Mouse (Mus musculus) embryonic stem cell, embryonic (primary cell): Measurements from ENCODE around the gene Ccdc187.

Experiments used
- CTCF ChIA-PET, 4 experiments: fragments of 300-600 bp in 2 of 4; fragments of 350-600 bp in 2 of 4; sonication (Branson Sonifier 250); formaldehyde crosslinking; loops; one replicate each; lab custom pipeline; 2022; ENCODE audit warnings: inconsistent platforms in 2 of 4; lab: Charles Lee
- POLR2A ChIA-PET, 4 experiments: fragments of 300-600 bp in 2 of 4; fragments of 350-600 bp in 2 of 4; sonication (Branson Sonifier 250); formaldehyde crosslinking; loops; one replicate each; lab custom pipeline; 2022; ENCODE audit warnings: antibody characterized with exemption in 4 of 4, inconsistent platforms in 1 of 4; lab: Charles Lee

Gene Ccdc187

DNA sequence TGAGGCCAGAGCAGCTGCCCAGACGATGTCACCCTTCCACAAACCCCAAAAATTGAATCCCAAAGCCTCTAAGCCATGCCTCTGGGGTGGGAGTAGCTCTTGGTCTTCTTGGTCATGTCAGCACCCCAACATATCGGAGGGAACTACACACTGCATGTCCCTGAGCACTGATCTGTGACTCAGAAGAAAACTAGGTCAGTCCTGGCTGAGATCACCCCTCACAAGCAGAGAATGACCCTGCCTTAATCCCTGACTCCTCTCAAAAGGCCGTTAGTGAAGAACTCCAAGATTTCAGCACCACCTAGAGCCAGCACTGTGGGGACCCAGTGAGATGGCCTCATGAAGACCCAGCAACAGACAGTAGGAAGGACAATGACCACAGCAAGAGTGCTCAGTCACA, 26.1 kb downstream of the Ccdc187 start:
- ChIA-PET POLR2A (interaction anchor here in 1 of 4 experiments (1.1 to 1.4 kb wide), 4 partner anchors 11 to 117 kb away, joined by 3 to 4 read pairs (median 3); no protein-coding TSS in a partner anchor), CTCF (no interaction called here)

DNA sequence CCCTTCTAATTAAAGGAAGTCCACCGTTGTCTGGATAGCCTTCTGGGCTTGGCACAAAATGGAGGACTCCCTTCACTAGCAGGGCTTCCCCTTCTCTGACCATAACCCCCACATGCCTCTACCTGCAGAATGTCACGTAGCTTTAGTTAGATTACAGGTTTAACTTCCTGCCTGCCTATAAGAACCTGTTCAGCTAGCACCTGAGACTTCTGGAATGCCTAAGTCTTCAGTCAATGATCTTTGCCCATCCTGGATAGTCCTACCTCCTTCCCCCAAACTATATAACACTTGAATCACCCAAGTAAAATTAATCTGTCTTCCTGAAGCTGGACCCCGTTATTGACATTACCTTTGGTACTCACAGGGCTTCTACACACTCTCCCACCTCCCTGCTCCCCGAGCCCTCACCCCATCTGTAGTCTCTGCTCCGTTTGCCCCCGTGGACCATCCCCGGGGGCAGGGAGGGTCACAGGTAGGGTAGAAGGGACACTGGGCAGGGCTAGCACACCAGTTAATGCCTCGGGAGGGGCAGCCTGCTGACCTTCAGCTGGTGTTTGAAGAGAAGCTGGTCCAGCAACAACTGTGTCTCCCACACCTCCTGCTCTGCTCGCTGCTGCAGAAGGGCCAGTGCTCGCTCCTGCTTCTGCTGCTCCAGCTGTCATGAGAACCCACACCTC, 28.2 kb downstream of the Ccdc187 start:
- POLR2A ChIA-PET, result interaction anchor here in 1 of 4 experiments (0.6 kb wide), 1 partner anchor 14 kb away, joined by 3 read pairs; no protein-coding TSS in a partner anchor
- CTCF ChIA-PET, result no interaction called here

DNA sequence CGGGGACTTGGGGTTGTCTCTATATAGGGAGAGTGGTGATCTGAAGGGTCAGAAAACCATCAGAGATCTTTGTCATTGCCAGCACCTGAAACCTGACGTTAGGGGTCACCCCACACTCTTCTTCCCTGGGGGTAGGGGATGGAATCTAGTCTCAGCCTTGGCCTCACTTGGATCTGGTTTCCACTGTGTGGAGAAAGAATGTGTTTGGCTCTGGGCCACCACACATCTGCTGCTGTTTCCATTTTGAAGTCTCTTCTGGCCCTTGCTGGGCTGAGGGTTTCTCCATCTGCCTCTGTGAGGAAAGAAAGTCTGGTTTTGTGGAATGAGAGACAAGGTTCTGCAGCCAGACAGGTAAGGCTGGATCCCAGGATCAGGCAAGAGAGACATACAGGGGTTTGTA, 29.3 kb downstream of the Ccdc187 start:
- CTCF ChIA-PET, result no interaction called here
- POLR2A ChIA-PET, result interaction anchor here in 1 of 4 experiments (0.7 kb wide), 1 partner anchor 18 kb away, joined by 3 read pairs; no protein-coding TSS in a partner anchor

DNA sequence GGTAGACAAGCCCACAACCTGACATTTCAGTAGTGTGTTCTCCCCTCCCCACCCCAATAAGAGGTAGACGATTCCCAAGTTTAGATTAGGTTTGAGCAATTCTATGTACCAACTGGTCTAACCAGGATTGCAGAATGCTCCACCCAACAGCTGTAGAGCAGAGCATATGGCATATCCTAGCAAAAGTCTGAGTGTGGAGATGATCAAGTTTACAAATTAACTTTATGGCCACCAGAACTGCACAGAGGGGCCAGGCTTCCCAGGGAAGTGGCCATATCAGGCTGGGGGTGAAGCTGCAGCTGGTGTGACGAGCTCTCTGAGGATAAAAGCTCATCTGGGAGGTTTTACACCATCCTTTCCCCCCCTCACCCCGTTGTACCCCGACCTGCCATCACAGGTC, 29.7 kb downstream of the Ccdc187 start:
- ChIA-PET CTCF (no interaction called here), POLR2A (interaction anchor here in 1 of 4 experiments (0.7 kb wide), 1 partner anchor 18 kb away, joined by 3 read pairs; no protein-coding TSS in a partner anchor)

DNA sequence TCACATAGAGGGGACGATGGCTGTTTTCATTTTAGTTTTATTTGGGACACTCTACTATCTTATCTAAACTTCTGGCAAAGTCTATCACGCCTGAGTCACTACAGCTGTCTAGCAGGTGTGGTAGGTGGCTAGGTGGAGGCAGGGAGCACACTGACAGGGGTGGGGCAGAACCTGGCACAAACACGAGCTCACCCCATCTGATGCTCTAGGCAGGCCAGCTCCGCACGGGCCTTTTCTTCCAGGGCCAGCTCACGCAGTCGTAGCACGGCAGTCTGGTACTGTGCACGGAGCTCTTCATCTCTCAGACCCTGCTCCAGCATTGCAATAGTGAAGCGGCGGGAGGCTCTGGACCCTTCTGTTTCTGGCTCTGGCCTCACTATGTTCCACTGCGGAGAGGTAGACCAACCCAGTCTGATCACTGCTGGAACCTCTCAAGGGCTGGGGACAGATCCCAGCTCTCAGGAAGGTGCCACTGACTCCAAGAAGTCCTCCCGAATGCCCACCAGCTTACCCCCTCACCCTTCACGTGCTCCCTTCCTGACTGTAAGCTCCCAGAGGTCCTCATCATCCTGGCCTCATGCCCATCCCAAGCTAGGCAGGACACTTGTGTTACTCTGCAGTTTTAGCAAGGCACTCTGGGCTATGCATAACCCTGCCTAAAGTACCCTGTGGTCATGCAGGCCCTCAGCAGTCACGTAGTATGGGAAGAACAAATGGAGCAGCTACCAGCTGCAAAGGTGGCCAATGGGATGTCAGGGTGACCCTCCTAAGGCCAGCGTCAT, 36.9 kb downstream of the Ccdc187 start:
- ChIA-PET POLR2A (interaction anchor here in 2 of 4 experiments (0.6 to 4.3 kb wide), 7 partner anchors 10 to 232 kb away, joined by 3 to 18 read pairs (median 6); partner anchors contain the start of gene Qsox2 (in 1 of the 2)), CTCF (interaction anchor here in 1 of 4 experiments (0.6 kb wide), 1 partner anchor 25 kb away, joined by 3 read pairs; no protein-coding TSS in a partner anchor)

DNA sequence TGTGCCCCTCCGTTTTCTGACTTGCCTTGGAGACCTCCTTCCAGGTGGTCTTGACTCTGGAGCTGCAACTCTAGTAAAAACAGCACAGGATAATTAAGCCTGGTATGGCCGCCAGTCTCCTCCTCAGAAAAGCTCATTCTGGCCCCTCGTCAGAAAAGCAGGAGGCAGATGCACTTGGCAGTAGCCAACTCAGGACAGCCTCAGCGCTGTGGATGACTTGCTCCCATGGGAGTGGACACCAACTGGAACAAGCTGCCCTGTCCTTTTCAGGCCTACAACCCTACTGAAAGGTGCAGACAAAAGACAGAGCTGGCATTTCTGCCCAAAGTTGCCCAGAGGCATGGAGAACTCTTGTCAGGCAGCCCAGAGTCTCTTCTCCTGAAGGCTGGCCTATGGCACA, 39.5 kb downstream of the Ccdc187 start:
- POLR2A ChIA-PET, result interaction anchor here in 3 of 4 experiments (0.7 to 7.3 kb wide), 8 partner anchors 8 to 302 kb away, joined by 3 to 80 read pairs (median 7); partner anchors contain the start of gene Qsox2 (in 2 of the 3)
- CTCF ChIA-PET, result interaction anchor here in 3 of 4 experiments (0.6 to 1.9 kb wide), 4 partner anchors 17 to 155 kb away, joined by 3 to 6 read pairs (median 3); partner anchors contain the start of gene Inpp5e (in 1 of the 3)

DNA sequence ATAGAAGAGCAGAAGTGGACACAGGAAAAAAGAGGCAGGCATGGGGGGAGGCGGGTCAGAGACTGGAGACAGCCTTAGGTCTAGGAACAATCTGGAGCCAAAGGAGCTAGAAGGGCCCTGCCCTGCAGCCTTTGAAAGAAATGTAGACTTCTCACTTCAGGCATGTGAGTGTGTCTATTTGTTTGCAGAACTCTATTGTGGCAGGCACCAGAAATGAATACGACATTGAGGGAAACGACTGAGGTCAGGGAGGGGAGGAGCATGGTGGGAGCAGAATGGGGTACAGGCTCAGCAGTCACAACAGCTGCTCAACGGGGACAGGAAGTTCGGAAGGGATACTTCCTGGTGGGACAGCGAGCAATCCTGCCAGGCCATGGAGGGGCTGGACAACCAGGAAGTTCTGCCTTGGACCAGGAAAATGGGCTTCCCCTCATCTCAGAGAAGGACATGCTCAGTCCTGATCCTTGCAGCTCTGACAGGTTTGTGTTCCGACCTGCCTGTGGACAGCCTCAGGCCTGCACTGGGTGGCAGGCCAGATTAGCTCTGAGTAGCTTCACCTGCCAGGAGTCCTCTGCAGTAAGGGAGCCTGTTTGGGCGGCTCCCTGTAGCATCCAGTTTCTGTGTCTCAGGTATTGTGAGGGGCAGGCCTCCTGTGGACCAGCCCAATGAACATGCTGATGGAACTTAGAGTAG, 41.7 kb downstream of the Ccdc187 start:
- ChIA-PET POLR2A (interaction anchor here in 3 of 4 experiments (0.8 to 7.3 kb wide), 18 partner anchors 11 to 351 kb away, joined by 3 to 80 read pairs (median 3); partner anchors contain the start of genes Qsox2 (in 3 of the 3), Agpat2 (in 1 of the 3), Sec16a (in 1 of the 3) and Snapc4 (in 1 of the 3)), CTCF (interaction anchor here (0.5 to 1.8 kb wide), 9 partner anchors 70 to 625 kb away, joined by 3 to 12 read pairs (median 5); partner anchors contain the start of genes Agpat2 (in 1 of the 4), Fcna (in 1 of the 4) and Inpp5e (in 1 of the 4))

DNA sequence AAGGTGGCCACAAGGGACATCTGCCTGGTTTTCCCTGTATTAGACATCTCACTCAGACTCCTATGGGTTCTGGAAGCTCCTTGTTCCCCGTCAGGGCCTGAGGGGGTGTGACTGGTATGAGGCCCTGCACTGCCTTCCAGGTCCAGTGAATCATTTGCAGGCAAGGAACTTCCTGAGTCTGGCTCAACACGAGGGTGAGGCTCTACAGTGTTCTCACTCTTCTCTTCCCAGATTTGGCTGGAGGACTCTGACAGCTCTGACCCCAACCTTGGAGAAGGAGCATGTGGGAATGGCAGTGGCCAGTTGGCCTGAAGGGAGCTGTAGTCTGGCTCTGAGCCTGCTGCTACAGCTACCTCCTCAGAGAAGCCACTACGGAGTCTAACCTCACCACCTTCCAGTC, 46.8 kb downstream of the Ccdc187 start:
- ChIA-PET CTCF (interaction anchor here in 1 of 4 experiments (1.2 kb wide), 1 partner anchor 93 kb away, joined by 4 read pairs; no protein-coding TSS in a partner anchor), POLR2A (interaction anchor here in 3 of 4 experiments (0.5 to 2.6 kb wide), 9 partner anchors 8 to 811 kb away, joined by 3 to 14 read pairs (median 4); partner anchors contain the start of gene Qsox2 (in 1 of the 3))

DNA sequence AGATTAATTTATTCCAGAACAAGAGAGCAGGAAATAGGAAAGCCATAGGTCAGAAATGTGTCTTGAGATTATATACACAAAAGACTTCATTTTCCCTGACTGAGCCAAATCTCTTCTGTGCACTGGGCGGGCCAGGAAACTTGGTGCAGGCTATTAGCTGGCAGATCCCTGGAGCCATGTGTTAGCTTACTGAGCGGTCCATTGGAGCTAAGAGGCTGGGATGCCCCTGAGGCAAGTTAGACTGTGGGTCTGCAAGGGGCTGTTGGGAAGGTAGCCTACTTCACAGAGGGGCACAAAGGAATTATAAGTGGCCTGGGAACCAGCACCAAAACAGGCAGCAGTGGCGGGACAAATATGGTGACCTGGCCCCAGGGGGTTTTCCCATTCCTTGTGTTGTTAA, 53.5 kb downstream of the Ccdc187 start:
- ChIA-PET CTCF (interaction anchor here in 1 of 4 experiments (0.7 kb wide), 1 partner anchor 30 kb away, joined by 3 read pairs; no protein-coding TSS in a partner anchor), POLR2A (interaction anchor here in 2 of 4 experiments (0.6 to 5.3 kb wide), 31 partner anchors 8 to 1125 kb away, joined by 3 to 80 read pairs (median 7); partner anchors contain the start of genes Camsap1 (in 1 of the 2), Lhx3 (in 1 of the 2) and Sec16a (in 1 of the 2))

DNA sequence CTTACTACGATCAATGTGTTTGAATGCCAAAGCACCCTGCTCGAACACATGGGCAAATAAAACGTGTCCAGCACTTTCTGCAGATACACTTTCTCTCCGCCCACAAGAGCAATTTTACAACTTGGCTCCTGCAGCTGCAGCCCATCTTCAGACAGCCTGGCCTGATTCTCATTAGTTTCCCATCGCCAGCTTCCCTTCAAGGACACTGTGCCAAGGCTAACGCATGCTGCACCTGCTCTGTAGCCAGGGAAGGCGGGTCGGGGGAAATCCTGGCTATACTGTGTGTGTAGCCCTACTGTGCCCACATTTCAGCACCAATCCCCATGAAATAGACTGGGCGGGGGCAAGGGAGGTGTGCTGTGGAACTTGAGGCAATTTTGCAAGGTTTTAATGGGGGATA, 54.0 kb downstream of the Ccdc187 start:
- ChIA-PET POLR2A (interaction anchor here in 1 of 4 experiments (0.6 to 5.3 kb wide), 9 partner anchors 9 to 1124 kb away, joined by 3 to 80 read pairs (median 6); partner anchors contain the start of gene Camsap1), CTCF (no interaction called here)

DNA sequence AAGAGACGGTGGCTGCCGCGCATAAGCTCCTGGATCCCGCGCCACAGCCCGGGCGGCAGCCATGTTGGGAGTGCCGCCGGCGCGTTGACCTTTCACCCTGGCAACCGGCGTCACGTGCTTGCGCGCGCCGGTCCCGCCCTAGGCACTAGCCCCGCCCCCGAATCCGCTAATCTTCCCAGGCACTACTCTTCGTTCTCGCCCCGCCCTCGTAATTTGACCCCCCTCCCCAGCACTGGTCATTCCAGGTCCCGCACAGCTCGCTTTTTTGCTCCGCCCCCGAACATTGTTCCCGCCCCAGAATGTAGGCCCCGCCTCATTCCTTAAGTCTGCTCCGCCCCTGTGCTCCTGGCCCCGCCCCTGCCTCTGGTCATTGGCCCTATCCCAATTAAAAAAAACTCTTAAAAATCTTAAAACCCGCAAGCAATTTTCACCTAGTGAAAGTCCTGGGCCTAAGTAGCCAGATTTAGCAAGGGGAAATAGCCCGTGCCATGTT, 57.0 kb downstream of the Ccdc187 start, which contains the start of gene Qsox2:
Gene Qsox2, minus strand, starts transcription at position 236 of the 493 bp plus-strand sequence.
- POLR2A ChIA-PET, result interaction anchor here (0.6 to 2.0 kb wide), 73 partner anchors 9 to 1170 kb away, joined by 3 to 20 read pairs (median 4); partner anchors contain the start of genes Camsap1 (in 3 of the 4), Dnlz (in 2 of the 4), Agpat2 (in 1 of the 4) and Entr1 (in 1 of the 4)
- CTCF ChIA-PET, result interaction anchor here (0.6 to 1.6 kb wide), 12 partner anchors 9 to 306 kb away, joined by 3 to 13 read pairs (median 5); partner anchors contain the start of gene Dnlz (in 1 of the 4)

DNA sequence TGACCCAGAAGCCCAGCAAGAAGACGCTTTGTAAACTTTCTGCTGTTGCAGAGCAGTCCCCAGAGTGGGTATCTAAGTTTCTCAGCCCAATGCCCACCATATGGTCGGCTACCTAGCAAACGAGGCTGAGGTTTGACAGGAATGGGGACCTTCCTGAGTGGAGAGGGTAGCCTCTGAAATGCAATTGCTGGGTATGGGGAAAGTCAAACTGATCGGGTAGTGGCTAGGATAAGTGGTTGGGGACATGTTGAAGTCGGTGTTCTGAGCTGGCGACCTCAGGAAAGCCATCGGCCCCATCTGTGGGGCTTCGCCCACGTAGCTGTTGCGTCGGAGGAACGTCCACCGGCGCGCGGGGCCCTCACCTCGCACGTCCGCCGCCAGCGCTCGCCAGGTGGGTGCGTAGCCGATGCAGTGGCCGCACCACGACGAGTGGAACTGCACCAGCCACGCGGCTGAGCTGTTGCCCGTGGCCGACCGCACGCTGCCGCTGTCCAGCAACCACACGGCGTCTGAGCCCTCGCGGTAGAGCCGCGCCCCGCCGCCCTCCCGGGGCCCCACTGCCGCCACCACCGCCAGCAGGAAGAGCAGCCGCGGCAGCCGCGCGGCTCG, 57.6 kb downstream of the Ccdc187 start:
- POLR2A ChIA-PET, result interaction anchor here in 3 of 4 experiments (0.6 to 2.0 kb wide), 71 partner anchors 8 to 1169 kb away, joined by 3 to 20 read pairs (median 4); partner anchors contain the start of genes Camsap1 (in 3 of the 3), Dnlz (in 2 of the 3), Agpat2 (in 1 of the 3) and Entr1 (in 1 of the 3)
- CTCF ChIA-PET, result interaction anchor here (0.6 to 1.6 kb wide), 12 partner anchors 9 to 305 kb away, joined by 3 to 13 read pairs (median 5); partner anchors contain the start of gene Dnlz (in 1 of the 4)

DNA sequence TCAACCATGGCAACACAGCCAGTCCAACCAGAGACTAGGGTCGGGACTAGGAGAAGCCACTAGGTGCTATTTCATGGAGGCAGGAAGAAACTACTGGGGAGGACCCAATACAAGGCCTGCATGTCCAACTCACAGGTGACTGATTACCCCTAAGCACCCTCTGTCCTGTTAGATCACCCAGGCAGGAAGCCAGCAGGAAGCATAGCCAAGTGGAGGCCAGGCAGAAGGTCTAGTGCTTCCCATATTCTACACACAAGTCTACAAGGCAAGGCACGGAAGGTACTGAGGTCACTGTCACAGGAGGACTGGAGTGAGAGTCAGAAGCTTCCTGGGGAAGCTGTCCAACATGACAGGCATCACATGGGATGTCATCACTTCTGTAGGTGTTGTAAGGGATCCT, 59.6 kb downstream of the Ccdc187 start:
- CTCF ChIA-PET, result interaction anchor here in 1 of 4 experiments (0.7 kb wide), 1 partner anchor 80 kb away, joined by 3 read pairs; the partner anchor contains the start of gene Gpsm1
- POLR2A ChIA-PET, result interaction anchor here in 2 of 4 experiments (0.6 to 1.5 kb wide), 3 partner anchors 16 to 698 kb away, joined by 3 read pairs; no protein-coding TSS in a partner anchor

DNA sequence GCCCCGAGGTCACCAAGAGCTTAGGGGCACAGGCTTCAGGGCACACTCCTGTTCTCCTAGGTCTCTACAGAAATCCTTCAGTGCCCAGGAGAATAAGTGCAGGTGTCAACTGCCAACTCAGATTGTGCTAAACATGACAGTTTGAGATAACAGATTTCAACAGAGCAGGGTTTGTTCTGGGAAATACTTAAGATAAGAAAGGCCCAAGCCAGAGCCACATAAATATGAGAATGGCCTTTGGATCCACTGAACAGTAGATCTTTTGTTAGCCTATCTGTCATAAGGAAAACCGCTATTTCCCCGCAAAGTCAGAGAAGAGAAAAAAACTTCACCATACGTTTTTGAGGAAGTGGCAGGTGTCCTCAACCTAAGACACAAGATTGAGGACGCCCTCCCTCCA, 60.1 kb downstream of the Ccdc187 start:
- POLR2A ChIA-PET, result no interaction called here
- CTCF ChIA-PET, result interaction anchor here in 1 of 4 experiments (0.7 kb wide), 1 partner anchor 81 kb away, joined by 3 read pairs; the partner anchor contains the start of gene Gpsm1

DNA sequence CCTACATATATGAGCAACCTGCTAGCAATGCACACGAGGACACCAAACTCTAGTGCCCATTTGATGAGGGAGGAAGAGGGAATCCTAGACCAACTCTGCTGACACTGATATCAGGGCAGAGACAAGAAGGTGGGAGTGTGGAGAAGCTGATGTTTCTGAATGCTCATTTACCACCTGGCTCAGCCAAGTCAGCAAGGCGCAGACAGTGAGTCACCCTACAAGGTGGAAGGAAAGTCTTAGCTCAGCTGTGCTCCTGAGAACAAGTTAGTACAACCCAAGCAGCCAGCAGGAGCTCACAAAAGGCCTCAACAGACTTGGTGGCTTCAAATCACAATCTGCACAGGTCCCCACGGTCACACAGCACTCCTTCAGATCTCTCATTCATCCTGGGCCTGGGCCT, 63.0 kb downstream of the Ccdc187 start:
- ChIA-PET POLR2A (interaction anchor here in 1 of 4 experiments (0.7 to 2.2 kb wide), 5 partner anchors 10 to 78 kb away, joined by 3 to 14 read pairs (median 3); no protein-coding TSS in a partner anchor), CTCF (interaction anchor here (0.9 to 3.0 kb wide), 4 partner anchors 77 to 78 kb away, joined by 3 to 14 read pairs (median 5); no protein-coding TSS in a partner anchor)

DNA sequence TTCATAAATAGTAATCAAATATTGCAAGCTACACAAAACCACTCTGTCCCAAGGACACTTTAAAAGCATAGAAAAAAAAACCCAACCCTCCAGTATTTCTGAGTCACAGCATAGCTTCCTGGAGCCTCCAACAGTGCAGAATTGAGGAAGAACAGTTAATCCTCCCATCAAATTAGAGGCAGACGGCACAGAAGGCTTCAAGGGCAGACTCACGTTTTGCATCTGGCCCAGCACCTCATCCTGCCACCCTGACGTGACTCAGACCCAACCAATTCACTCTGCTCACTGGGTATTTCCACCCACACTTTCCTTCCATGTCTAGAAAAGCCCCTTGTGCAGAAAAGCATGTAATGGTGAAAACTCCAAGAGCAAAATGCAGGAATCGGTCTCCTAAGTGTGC, 64.1 kb downstream of the Ccdc187 start:
- CTCF ChIA-PET, result interaction anchor here in 1 of 4 experiments (1.9 kb wide), 1 partner anchor 76 kb away, joined by 6 read pairs; no protein-coding TSS in a partner anchor
- POLR2A ChIA-PET, result interaction anchor here in 1 of 4 experiments (2.2 kb wide), 1 partner anchor 12 kb away, joined by 14 read pairs; no protein-coding TSS in a partner anchor
